Mouse (Mus musculus): ENCODE results near the gene Spg11. TPM values are rescaled to one million over a fixed set of nuclear protein-coding genes. Genes with fewer than 3 reads are reported as not detected.

Spg11 gene
- polyA plus RNA-seq, 1 experiment from 2014 or later = 17.9 TPM

DNA sequence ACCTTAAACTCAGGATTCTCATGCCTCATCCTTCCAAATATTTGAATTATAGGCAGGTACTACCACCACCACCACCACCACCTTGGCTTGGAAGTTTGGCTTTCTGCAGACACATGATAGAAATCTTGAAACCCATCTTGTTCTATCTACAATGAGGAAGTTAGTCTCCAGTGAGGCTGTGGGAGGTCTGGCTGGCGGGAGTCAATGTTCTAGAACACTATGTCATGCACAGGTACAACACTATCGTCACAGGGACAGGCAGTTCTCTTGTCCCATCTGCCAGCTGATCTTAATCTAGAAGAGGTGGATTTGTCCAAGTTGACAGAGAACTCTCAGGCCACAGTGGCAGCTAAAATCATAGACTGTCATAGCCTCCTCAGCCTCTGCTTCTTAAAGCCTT lies 14.4 kb upstream of the Spg11 start:
- H3K9ac ChIP-seq (ENCODE audit: low read length) = no peak overlapping the region
- ATAC-seq (replicated peaks; ENCODE audit: low FRiP score) (no peak), DNase-seq (ENCODE audit: low spot score) (no peak)
- 81% methylated on average over 2 of the region's 2 CpGs for WGBS
- no peaks in the 10 kb centered on the region for H3K4me1 ChIP-seq (replicated peaks; ENCODE audit: control insufficient read depth, insufficient read depth, low read length)
- no peak overlapping the region for H3K27ac ChIP-seq (ENCODE audit: low read depth, low read length)
- H3K4me2 ChIP-seq (ENCODE audit: low read depth, low read length, severe bottlenecking) = no peak overlapping the region
- no peaks in the 10 kb centered on the region for H3K27me3 ChIP-seq (ENCODE audit: control insufficient read depth, insufficient read depth, low read length)
- no peaks in the 10 kb centered on the region for H3K9me3 ChIP-seq (ENCODE audit: control insufficient read depth, low read length)
- no peak overlapping the region for H3K4me3 ChIP-seq (ENCODE audit: low read depth, low read length)
- no peaks in the 10 kb centered on the region for H3K36me3 ChIP-seq (ENCODE audit: control insufficient read depth, insufficient read depth, low read length)

DNA sequence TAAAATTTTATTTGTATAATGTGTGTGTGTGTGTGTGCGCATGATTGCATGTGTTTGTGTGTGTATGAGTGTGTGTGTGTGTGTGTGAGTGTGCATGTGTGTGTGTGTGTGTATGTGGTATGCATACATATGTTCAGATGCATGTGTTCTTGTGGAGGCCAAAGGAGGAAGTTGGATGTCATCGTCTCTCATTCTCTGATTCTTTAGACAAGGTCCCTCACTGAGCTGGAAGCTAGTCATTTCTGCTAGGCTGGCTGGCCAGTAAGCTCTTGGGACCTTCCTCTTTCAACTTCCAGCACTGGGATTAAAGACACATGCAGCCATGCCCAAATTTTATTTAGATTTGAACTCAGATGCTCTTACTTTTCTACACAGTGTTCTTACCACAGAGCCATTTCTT lies 13.9 kb upstream of the Spg11 start:
- Histone ChIP-seq H3K27me3 (ENCODE audit: control insufficient read depth, insufficient read depth, low read length) (no peaks in the 10 kb centered on the region), H3K4me3 (ENCODE audit: low read depth, low read length) (no peak overlapping the region), H3K36me3 (ENCODE audit: control insufficient read depth, insufficient read depth, low read length) (no peaks in the 10 kb centered on the region), H3K4me2 (ENCODE audit: low read depth, low read length, severe bottlenecking) (no peak overlapping the region), H3K9me3 (ENCODE audit: control insufficient read depth, low read length) (no peaks in the 10 kb centered on the region), H3K4me1 (replicated peaks; ENCODE audit: control insufficient read depth, insufficient read depth, low read length) (no peaks in the 10 kb centered on the region), H3K9ac (ENCODE audit: low read length) (no peak overlapping the region), H3K27ac (ENCODE audit: low read depth, low read length) (no peak overlapping the region)
- ATAC-seq (replicated peaks; ENCODE audit: low FRiP score) = no peak
- no peak for DNase-seq (ENCODE audit: low spot score)
- 88% methylated on average over 2 of the region's 2 CpGs for WGBS

DNA sequence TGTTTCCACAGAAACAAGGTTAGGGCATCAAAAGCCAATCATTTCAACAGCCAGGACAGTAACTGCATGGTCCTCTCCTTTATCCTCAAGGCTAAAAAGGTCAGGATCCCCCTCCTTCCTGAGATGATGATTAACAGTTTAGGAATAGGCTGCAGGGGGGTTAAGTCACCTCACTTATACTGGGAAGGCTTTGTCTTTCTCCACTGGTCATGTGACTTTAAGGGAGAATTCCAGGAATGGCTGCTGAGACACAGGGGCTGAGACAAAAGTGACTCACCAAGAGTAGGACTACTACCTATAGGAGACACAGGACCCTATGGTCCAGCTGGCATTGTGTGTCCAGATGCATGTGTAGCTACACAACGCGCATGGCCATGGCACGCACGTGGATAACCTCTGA lies 9.4 kb upstream of the Spg11 start:
- no peaks in the 10 kb centered on the region for H3K4me1 ChIP-seq (replicated peaks; ENCODE audit: control insufficient read depth, insufficient read depth, low read length)
- H3K36me3 ChIP-seq (ENCODE audit: control insufficient read depth, insufficient read depth, low read length) = no peaks in the 10 kb centered on the region
- ATAC-seq (replicated peaks; ENCODE audit: low FRiP score) (no peak), DNase-seq (ENCODE audit: low spot score) (no peak)
- 93% methylated on average over 4 of the region's 4 CpGs for WGBS
- H3K27ac ChIP-seq (ENCODE audit: low read depth, low read length) = no peak overlapping the region
- no peak overlapping the region for H3K4me2 ChIP-seq (ENCODE audit: low read depth, low read length, severe bottlenecking)
- H3K4me3 ChIP-seq (ENCODE audit: low read depth, low read length) = no peak overlapping the region
- no peak overlapping the region for H3K9ac ChIP-seq (ENCODE audit: low read length)
- no peaks in the 10 kb centered on the region for H3K9me3 ChIP-seq (ENCODE audit: control insufficient read depth, low read length)
- H3K27me3 ChIP-seq (ENCODE audit: control insufficient read depth, insufficient read depth, low read length) = no peaks in the 10 kb centered on the region

DNA sequence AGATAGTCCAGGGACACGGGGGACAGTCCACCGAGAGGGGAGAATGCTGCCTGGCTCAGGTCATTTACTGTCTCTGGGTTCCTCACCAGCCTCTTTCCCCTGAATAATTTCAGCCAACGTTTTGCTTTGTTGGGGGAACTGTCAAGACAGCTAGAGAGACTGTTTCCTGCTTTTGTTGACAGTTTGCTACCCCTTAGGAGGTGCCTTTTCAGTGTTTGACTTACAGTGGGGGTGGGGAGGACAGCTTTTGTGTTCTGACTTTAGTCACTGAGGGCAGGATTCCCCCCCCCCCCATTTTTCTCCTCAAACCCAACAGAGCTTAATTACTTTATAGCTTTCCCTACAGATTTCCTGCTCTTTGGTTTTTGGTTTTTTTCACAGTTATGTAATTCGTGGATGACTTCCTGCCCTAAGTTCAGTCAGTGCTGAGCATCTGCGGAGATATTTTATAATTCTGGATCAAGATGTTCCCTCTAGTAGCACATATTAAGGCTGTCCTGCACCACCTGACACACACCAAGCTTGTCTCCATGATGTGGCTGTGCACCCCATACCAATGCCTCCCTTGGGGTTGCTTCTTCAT lies 8.7 kb upstream of the Spg11 start:
- whole genome bisulfite sequencing = 53% methylated on average over 5 of the region's 5 CpGs
- no peak overlapping the region for H3K4me2 ChIP-seq (ENCODE audit: low read depth, low read length, severe bottlenecking)
- no peaks in the 10 kb centered on the region for H3K36me3 ChIP-seq (ENCODE audit: control insufficient read depth, insufficient read depth, low read length)
- ATAC-seq (replicated peaks; ENCODE audit: low FRiP score) = no peak
- H3K27me3 ChIP-seq (ENCODE audit: control insufficient read depth, insufficient read depth, low read length) = no peaks in the 10 kb centered on the region
- no peak overlapping the region for H3K9ac ChIP-seq (ENCODE audit: low read length)
- no peak overlapping the region for H3K27ac ChIP-seq (ENCODE audit: low read depth, low read length)
- no peaks in the 10 kb centered on the region for H3K4me1 ChIP-seq (replicated peaks; ENCODE audit: control insufficient read depth, insufficient read depth, low read length)
- no peak overlapping the region for H3K4me3 ChIP-seq (ENCODE audit: low read depth, low read length)
- H3K9me3 ChIP-seq (ENCODE audit: control insufficient read depth, low read length) = no peaks in the 10 kb centered on the region
- no peak for DNase-seq (ENCODE audit: low spot score)

DNA sequence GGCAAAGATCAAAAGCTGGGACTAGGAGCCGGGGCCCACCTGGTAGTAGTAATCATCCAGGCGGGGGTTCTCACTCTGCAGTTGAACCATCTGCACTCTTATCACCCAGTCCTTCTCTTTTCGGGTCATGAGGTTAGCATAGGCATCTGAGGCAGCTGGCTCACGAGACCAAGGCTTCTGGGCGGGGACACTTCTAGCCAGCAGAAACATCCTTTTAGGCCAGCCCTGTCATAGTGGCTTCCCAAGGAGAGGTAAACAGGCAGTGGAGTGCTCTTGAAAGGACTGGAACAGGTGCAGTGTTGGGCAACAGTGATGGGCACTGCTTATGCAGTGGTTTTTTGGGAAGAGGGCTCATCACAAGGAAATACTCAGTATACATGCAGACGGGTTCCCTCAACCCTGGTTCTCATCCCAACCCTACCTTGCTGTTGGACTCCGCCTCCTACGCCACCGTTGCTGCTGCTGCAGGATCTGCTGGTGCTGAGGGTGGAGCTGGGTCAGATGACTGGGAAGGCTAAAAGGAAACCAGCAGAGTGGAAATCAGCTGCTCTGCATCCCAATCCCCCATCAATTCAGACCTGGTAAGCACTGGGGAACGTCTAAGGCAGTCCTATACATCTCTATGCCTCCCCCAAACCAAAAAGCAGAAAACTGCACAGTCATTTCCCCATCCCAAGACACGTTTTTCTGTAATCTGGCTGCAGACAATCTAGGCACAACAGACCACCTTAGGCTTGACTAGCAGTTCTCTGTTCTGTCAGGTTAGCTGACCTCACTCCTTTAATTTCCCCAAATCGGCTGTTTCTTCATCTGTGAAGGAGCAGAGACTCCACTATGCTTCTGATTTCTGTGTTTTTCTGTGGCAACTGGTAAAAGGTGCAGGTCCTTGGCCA lies 7.7 kb upstream of the Spg11 start:
- no peak overlapping the region for H3K27ac ChIP-seq (ENCODE audit: low read depth, low read length)
- no peaks in the 10 kb centered on the region for H3K27me3 ChIP-seq (ENCODE audit: control insufficient read depth, insufficient read depth, low read length)
- H3K9me3 ChIP-seq (ENCODE audit: control insufficient read depth, low read length) = no peaks in the 10 kb centered on the region

DNA sequence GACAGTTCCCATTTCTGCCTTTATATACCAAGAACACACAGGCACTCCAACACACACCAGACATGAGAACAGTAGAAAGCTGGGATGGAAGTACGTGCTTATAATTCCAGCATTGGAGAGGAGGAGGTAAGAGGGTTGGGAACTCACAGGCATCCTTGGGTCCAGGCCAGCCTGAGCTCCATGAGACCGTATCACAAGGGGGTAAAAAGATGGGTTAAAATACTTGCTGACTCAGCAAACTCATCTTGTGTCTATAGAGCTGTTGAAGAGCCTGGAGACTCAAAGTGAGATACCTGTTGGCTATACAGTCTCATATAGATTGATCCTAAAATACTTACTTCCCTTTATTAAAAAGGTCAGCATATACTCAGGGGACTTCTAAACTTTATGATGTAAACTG lies 1.3 kb downstream of the Spg11 start:
- Histone ChIP-seq H3K4me3 (ENCODE audit: low read depth, low read length) (no peak overlapping the region), H3K4me1 (replicated peaks; ENCODE audit: control insufficient read depth, insufficient read depth, low read length) (no peaks in the 10 kb centered on the region; the same call in 1 of the 2 replicates), H3K27ac (ENCODE audit: low read depth, low read length) (no peak overlapping the region), H3K27me3 (ENCODE audit: control insufficient read depth, insufficient read depth, low read length) (no peaks in the 10 kb centered on the region), H3K9ac (ENCODE audit: low read length) (no peak overlapping the region), H3K36me3 (ENCODE audit: control insufficient read depth, insufficient read depth, low read length) (peaks cover 2% of the 10 kb centered on the region; the same call in 1 of the 2 replicates), H3K4me2 (ENCODE audit: low read depth, low read length, severe bottlenecking) (no peak overlapping the region), H3K9me3 (ENCODE audit: control insufficient read depth, low read length) (no peaks in the 10 kb centered on the region)
- 89% methylated on average over 2 of the region's 2 CpGs for WGBS
- DNase-seq (ENCODE audit: low spot score) (no peak), ATAC-seq (replicated peaks; ENCODE audit: low FRiP score) (no peak)

More for the DNA sequence above, 7.7 kb upstream of the Spg11 start:
- ATAC-seq (replicated peaks; ENCODE audit: low FRiP score) (no peak), DNase-seq (ENCODE audit: low spot score) (no peak)
- no peaks in the 10 kb centered on the region for H3K36me3 ChIP-seq (ENCODE audit: control insufficient read depth, insufficient read depth, low read length)
- H3K4me2 ChIP-seq (ENCODE audit: low read depth, low read length, severe bottlenecking) = no peak overlapping the region
- WGBS = 54% methylated on average over 12 of the region's 12 CpGs
- H3K4me3 ChIP-seq (ENCODE audit: low read depth, low read length) = no peak overlapping the region
- no peaks in the 10 kb centered on the region for H3K4me1 ChIP-seq (replicated peaks; ENCODE audit: control insufficient read depth, insufficient read depth, low read length)
- H3K9ac ChIP-seq (ENCODE audit: low read length) = no peak overlapping the region

DNA sequence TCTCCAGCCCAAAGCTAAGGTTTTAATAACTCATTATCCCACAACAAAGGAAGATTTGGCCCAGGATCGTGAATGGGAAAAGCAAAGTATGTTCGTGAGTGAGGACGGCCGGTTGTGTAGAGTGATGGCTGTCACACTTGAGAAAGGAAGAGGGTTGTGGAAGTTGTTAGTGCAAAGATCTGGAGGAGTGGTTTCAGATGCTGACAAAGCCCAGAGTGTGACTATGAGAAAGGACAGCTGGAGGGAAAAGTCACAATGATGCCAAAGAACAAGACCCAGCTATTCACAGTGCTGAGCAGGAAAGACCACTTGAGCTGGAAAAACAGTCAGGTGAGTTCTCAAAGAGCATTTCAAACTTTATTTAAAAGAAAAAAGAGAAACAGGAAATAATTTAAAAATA lies 8.5 kb downstream of the Spg11 start:
- no peak overlapping the region for H3K4me3 ChIP-seq (ENCODE audit: low read depth, low read length)
- no peak overlapping the region for H3K9ac ChIP-seq (ENCODE audit: low read length)
- no peaks in the 10 kb centered on the region for H3K4me1 ChIP-seq (replicated peaks; ENCODE audit: control insufficient read depth, insufficient read depth, low read length)
- DNase-seq (ENCODE audit: low spot score) (no peak), ATAC-seq (replicated peaks; ENCODE audit: low FRiP score) (no peak)
- 83% methylated on average over 4 of the region's 4 CpGs for WGBS
- no peaks in the 10 kb centered on the region for H3K27me3 ChIP-seq (ENCODE audit: control insufficient read depth, insufficient read depth, low read length)
- H3K9me3 ChIP-seq (ENCODE audit: control insufficient read depth, low read length) = no peaks in the 10 kb centered on the region
- no peak overlapping the region for H3K4me2 ChIP-seq (ENCODE audit: low read depth, low read length, severe bottlenecking)
- H3K27ac ChIP-seq (ENCODE audit: low read depth, low read length) = no peak overlapping the region
- H3K36me3 ChIP-seq (ENCODE audit: control insufficient read depth, insufficient read depth, low read length) = peaks cover 2% of the 10 kb centered on the region; the same call in 1 of the 2 replicates

DNA sequence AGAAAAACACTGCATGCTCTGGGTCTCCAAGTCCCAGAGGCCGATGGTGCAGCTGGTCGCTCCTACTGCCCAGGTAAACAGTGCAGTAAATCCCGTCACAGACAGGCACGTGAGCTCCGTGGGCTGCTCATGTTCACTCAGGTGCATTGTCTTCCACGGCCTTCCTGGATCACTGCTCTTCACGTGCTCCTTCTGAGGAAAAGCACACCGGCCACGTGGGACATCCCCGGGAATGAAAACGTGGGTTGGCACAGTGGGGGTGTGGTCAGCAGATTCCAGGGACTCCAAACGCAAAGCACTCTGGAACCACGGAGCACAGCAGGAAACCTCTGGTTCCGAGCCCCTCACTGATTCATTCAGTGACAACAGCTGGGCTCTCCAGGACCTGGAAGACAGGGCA lies 10.1 kb downstream of the Spg11 start:
- no peak overlapping the region for H3K4me2 ChIP-seq (ENCODE audit: low read depth, low read length, severe bottlenecking)
- H3K9me3 ChIP-seq (ENCODE audit: control insufficient read depth, low read length) = no peaks in the 10 kb centered on the region
- H3K36me3 ChIP-seq (ENCODE audit: control insufficient read depth, insufficient read depth, low read length) = peaks cover 2% of the 10 kb centered on the region; the same call in 1 of the 2 replicates
- ATAC-seq (replicated peaks; ENCODE audit: low FRiP score) = no peak
- DNase-seq (ENCODE audit: low spot score) = no peak
- no peak overlapping the region for H3K4me3 ChIP-seq (ENCODE audit: low read depth, low read length)
- H3K4me1 ChIP-seq (replicated peaks; ENCODE audit: control insufficient read depth, insufficient read depth, low read length) = no peaks in the 10 kb centered on the region
- H3K27ac ChIP-seq (ENCODE audit: low read depth, low read length) = no peak overlapping the region
- 91% methylated on average over 14 of the region's 14 CpGs for WGBS
- no peaks in the 10 kb centered on the region for H3K27me3 ChIP-seq (ENCODE audit: control insufficient read depth, insufficient read depth, low read length)
- H3K9ac ChIP-seq (ENCODE audit: low read length) = no peak overlapping the region

DNA sequence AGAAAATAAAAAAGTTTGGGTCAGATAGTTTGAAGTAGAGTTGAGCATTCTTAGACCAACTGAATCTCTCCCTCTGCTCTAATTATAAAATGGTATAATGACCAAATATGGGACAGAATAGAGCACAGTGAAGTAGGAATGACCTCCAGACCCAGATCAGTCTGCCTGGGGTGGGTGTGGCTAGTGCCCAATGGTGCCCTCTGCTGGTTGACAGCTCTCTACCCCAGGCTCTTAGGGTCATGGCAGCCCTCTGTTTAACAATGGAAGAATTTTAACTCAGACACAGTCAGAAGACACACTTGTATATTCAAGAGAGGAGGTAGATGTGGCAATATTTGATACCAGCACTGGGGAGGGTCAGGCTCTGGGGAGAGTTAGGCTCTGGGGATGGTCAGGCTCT lies 16.1 kb downstream of the Spg11 start:
- no peak overlapping the region for H3K9ac ChIP-seq (ENCODE audit: low read length)
- H3K36me3 ChIP-seq (ENCODE audit: control insufficient read depth, insufficient read depth, low read length) = no peaks in the 10 kb centered on the region; the same call in 1 of the 2 replicates
- no peak overlapping the region for H3K27ac ChIP-seq (ENCODE audit: low read depth, low read length)
- no peaks in the 10 kb centered on the region for H3K9me3 ChIP-seq (ENCODE audit: control insufficient read depth, low read length)
- ATAC-seq (replicated peaks; ENCODE audit: low FRiP score) (no peak), DNase-seq (ENCODE audit: low spot score) (no peak)
- H3K4me1 ChIP-seq (replicated peaks; ENCODE audit: control insufficient read depth, insufficient read depth, low read length) = no peaks in the 10 kb centered on the region
- no peaks in the 10 kb centered on the region for H3K27me3 ChIP-seq (ENCODE audit: control insufficient read depth, insufficient read depth, low read length)
- H3K4me3 ChIP-seq (ENCODE audit: low read depth, low read length) = no peak overlapping the region
- no peak overlapping the region for H3K4me2 ChIP-seq (ENCODE audit: low read depth, low read length, severe bottlenecking)

All from forebrain, embryonic 11.5 days (tissue).